Mouse (Mus musculus) limb, embryonic 13.5 days (tissue): ENCODE measurements at regions not wholly inside any gene's neighbourhood (a gene's known extent, or its start where the extent isn't known, plus 50 kb on each side); places are given as distances from the start of the nearest gene placed in this dataset.
"Not testable (repeated sequence)": the region's sequence is repeated elsewhere in the genome, so short reads cannot be mapped to it uniquely, and the experiment has no call there.

Experiments used
- ATAC-seq: fragments of 200-750 bp; cut with Nextera tagmentation; 2 replicates; pipeline ENCODE4 v1.8.0; 2017; ENCODE audit warnings: low read depth, moderate number of reproducible peaks, moderate TSS enrichment; ENCODE audit not compliant: low FRiP score
- H3K27ac ChIP-seq: fragments of 300-500 bp; sonication (generic); 2 replicates; pipeline ENCODE4 v1.5.1; 2015; ENCODE audit warnings: inconsistent platforms, mild to moderate bottlenecking, moderate library complexity
- H3K27me3 ChIP-seq: fragments of 300-500 bp; sonication (generic); 2 replicates; pipeline ENCODE4 v1.6.1; 2015; ENCODE audit warnings: mild to moderate bottlenecking, inconsistent platforms
- H3K36me3 ChIP-seq: fragments of 300-500 bp; sonication (generic); 2 replicates; pipeline ENCODE4 v1.6.1; 2015; ENCODE audit warnings: inconsistent platforms, mild to moderate bottlenecking, moderate library complexity
- H3K4me1 ChIP-seq: fragments of 300-500 bp; sonication (generic); 2 replicates; pipeline ENCODE4 v1.6.1; 2015; ENCODE audit warnings: inconsistent platforms
- H3K4me2 ChIP-seq: fragments of 300-500 bp; sonication (generic); replicated peaks from 2 replicates; pipeline ENCODE4 v1.6.1; 2015; ENCODE audit warnings: inconsistent platforms, mild to moderate bottlenecking, moderate library complexity
- H3K4me3 ChIP-seq: fragments of 300-500 bp; sonication (generic); 2 replicates; pipeline ENCODE4 v1.5.1; 2015; ENCODE audit warnings: moderate library complexity, mild to moderate bottlenecking, inconsistent platforms
- H3K9ac ChIP-seq: fragments of 300-500 bp; sonication (generic); 2 replicates; pipeline ENCODE4 v1.6.1; 2015; ENCODE audit warnings: mild to moderate bottlenecking, inconsistent platforms
- H3K9me3 ChIP-seq: fragments of 300-500 bp; sonication (generic); 2 replicates; pipeline ENCODE4 v1.6.1; 2016; ENCODE audit warnings: inconsistent platforms
- WGBS: fragments of 180-500 bp; shearing (Covaris S2); methylation state at CpG from one replicate; pipeline ENCODE4 v1.1.7; 2015; 5-methylcytosine and 5-hydroxymethylcytosine counted together

- H3K27ac ChIP-seq: no peak overlapping the region
- H3K27me3 ChIP-seq: no peaks in the 10 kb centered on the region
- ATAC-seq: no peak
- no peak overlapping the region for H3K4me3 ChIP-seq
- H3K4me2 ChIP-seq: no peak overlapping the region
- no peak overlapping the region for H3K9ac ChIP-seq
- H3K4me1 ChIP-seq: no peaks in the 10 kb centered on the region
- H3K36me3 ChIP-seq: no peaks in the 10 kb centered on the region
- 75% methylated on average over 6 of the region's 6 CpGs for WGBS
- no peaks in the 10 kb centered on the region for H3K9me3 ChIP-seq
Observed at GRCm38 (mm10) chr4:67301020-67301419, 473.6 kb downstream of the Tlr4 start.

DNA sequence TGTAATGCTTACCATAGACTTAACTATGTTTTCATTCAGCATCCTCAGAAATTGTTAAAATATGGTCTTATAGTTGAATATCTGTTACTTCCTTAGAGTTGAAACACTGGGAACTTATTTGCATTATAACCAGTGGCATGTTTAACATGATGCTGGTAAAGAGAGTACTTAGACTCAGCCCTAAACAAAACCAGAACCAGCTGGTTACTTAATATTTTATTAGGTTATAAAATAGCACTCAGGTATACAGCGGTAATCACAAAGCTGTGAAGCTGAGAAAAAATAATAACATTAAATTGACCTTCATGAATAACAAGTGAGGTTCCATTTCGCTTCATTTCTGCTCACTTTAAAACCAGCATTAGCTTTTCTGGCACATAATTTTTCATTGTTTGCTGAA lies 474.4 kb downstream of the Tlr4 start:
- 49% methylated on average over 2 of the region's 2 CpGs for WGBS
- H3K4me1 ChIP-seq: no peaks in the 10 kb centered on the region
- H3K9ac ChIP-seq: no peak overlapping the region
- no peak overlapping the region for H3K4me3 ChIP-seq
- H3K27me3 ChIP-seq: no peaks in the 10 kb centered on the region
- no peaks in the 10 kb centered on the region for H3K9me3 ChIP-seq
- no peaks in the 10 kb centered on the region for H3K36me3 ChIP-seq
- no peak overlapping the region for H3K27ac ChIP-seq
- no peak for ATAC-seq
- H3K4me2 ChIP-seq: no peak overlapping the region

- not testable (repeated sequence) for H3K4me1 ChIP-seq, H3K9ac ChIP-seq, H3K4me2 ChIP-seq, H3K36me3 ChIP-seq, H3K27me3 ChIP-seq, H3K9me3 ChIP-seq, H3K4me3 ChIP-seq, H3K27ac ChIP-seq, ATAC-seq
Observed at GRCm38 (mm10) chr4:67320098-67320497, 492.7 kb downstream of the Tlr4 start.
